Mouse (Mus musculus) heart, postnatal 36 days (tissue): ENCODE measurements around the gene Fpr2. TPM values are rescaled to one million over a fixed set of nuclear protein-coding genes. Genes with fewer than 3 reads are reported as not detected.
"Not testable (repeated sequence)": the region's sequence is repeated elsewhere in the genome, so short reads cannot be mapped to it uniquely, and the experiment has no call there.

ENCODE experiments used
- DNase-seq, 2 experiments: peaks; one replicate each; pipeline ENCODE4 v3.0.0; 2021 to 2022
- intact Hi-C: fragments of 180-260 bp; cut with DNase I; formaldehyde crosslinking; loops from one replicate; pipeline ENCODE4 v1.15.1; 2025
- total RNA-seq, 2 experiments: library from RNA; stranded (reverse); gene quantifications; 2 replicates each; pipeline ENCODE4 v1.2.3; 2021

The Fpr2 gene
- total RNA-seq, 2 experiments from 2014 or later, result not detected

GRCm38 (mm10) chr17:17879347-17879746 lies 8.3 kb upstream of the Fpr2 start:
- intact Hi-C loops, result no loop called here

GRCm38 (mm10) chr17:17882672-17883071 lies 5.0 kb upstream of the Fpr2 start:
- DNase-seq, result no peak
- intact Hi-C loops, result no loop called here

More at GRCm38 (mm10) chr17:17879347-17879746, 8.3 kb upstream of the Fpr2 start:
- DNase-seq, result no peak

- intact Hi-C loops, result no loop called here
- no peak for DNase-seq
Measured at GRCm38 (mm10) chr17:17883840-17884239, 3.8 kb upstream of the Fpr2 start, which contains the start of gene Fpr1. Gene Fpr1 (minus strand): TSS chr17:17883940.

GRCm38 (mm10) chr17:17889732-17890425 lies 2.3 kb downstream of the Fpr2 start:
- intact Hi-C loops, result no loop called here

GRCm38 (mm10) chr17:17896039-17896438 lies 8.4 kb downstream of the Fpr2 start:
- DNase-seq, result peak; percentile 21 to 26
- intact Hi-C loops, result loop anchor here (1.0 to 5.0 kb wide), 2 partner anchors 54 to 130 kb away; no protein-coding TSS in a partner anchor

More at GRCm38 (mm10) chr17:17889732-17890425, 2.3 kb downstream of the Fpr2 start:
- DNase-seq, result no peak

GRCm38 (mm10) chr17:17899268-17899667 lies 11.6 kb downstream of the Fpr2 start:
- intact Hi-C loops, result loop anchor here (5.0 kb wide), 1 partner anchor 57 kb away; no protein-coding TSS in a partner anchor
- no peak for DNase-seq

GRCm38 (mm10) chr17:17900768-17901167 lies 13.1 kb downstream of the Fpr2 start:
- DNase-seq, result no peak

GRCm38 (mm10) chr17:17909636-17910421 lies 22.2 kb downstream of the Fpr2 start:
- DNase-seq, result peak; percentile 66
- intact Hi-C loops, result no loop called here

More at GRCm38 (mm10) chr17:17900768-17901167, 13.1 kb downstream of the Fpr2 start:
- intact Hi-C loops, result no loop called here

- intact Hi-C loops, DNase-seq: not testable (repeated sequence)
Measured at GRCm38 (mm10) chr17:17912618-17913017, 25.0 kb downstream of the Fpr2 start.

GRCm38 (mm10) chr17:17917376-17917775 lies 29.8 kb downstream of the Fpr2 start:
- intact Hi-C loops, result no loop called here
- no peak for DNase-seq

GRCm38 (mm10) chr17:17917782-17918181 lies 30.2 kb downstream of the Fpr2 start:
- DNase-seq, result no peak
- intact Hi-C loops, result no loop called here

Other genes with a start within 250 kb of the Fpr2 start
- gene Vmn2r90, start 184.1 kb upstream of the Fpr2 start, total RNA-seq, result not detected
- gene Spaca6, start 60.7 kb upstream of the Fpr2 start, total RNA-seq, result 10 to 100 TPM; 12.6 to 13.0 TPM
- gene Has1, start 32.6 kb upstream of the Fpr2 start, total RNA-seq, result under 1 TPM in 1 of 2 experiments, not detected in 1; 0.42 TPM
- gene Fpr1, start 3.9 kb upstream of the Fpr2 start, total RNA-seq, result under 1 TPM in 1 of 2 experiments, not detected in 1; 0.19 TPM
- not detected for gene Fpr3, start within 50 bp of the Fpr2 start, total RNA-seq
- not detected for gene Fpr-rs4, start 133.9 kb downstream of the Fpr2 start, total RNA-seq
- not detected for gene Vmn2r124, start 161.6 kb downstream of the Fpr2 start, total RNA-seq
- not detected for gene Vmn2r91, start 197.2 kb downstream of the Fpr2 start, total RNA-seq